Mouse (Mus musculus): ENCODE measurements around the gene Dll3.
"Not testable (repeated sequence)": the region's sequence is repeated elsewhere in the genome, so short reads cannot be mapped to it uniquely, and the experiment has no call there.

The Dll3 gene

DNA sequence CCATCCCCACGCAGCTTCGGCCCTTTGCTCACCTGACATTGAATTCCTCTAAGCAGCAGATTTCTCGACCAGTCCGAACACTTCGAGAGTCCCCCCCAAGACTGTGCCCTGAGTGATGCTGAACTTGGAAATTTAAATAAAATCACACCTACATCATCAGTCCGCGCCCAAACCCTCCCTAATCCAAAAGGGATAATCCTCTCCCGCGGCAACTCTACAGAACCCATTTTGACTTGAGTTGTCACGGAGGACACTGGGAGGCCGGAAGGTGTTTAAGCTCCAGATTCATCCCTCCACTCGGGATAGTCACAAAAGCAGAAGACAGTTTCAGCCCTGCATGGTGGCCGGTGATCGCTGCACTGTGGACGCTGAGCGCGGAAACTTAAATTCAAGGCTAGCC lies 50.1 kb downstream of the Dll3 start:
- in situ Hi-C loops (cut with MboI): no loop called here

DNA sequence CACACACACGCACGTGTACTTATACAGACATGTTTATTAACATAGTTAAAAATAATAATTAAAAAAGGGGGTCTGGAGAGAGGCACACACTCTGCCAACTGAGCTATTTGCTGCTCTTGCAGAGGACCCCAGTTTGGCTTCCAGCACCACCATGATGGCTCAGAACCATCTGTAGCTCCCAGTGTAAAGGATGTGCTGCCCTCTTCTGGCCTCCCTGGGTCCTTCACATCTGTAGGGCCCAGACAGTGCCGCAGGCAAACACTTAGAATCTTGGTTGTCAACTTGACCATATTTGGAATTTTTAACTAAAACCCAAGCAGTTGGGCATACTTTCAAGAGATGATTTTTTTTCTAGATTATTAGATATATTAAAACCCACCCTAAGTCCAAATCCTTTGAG lies 53.1 kb downstream of the Dll3 start:
- in situ Hi-C loops (cut with MboI): no loop called here

GRCm38 (mm10) chr7:28243943-28244342 lies 58.1 kb downstream of the Dll3 start:
- in situ Hi-C loops (cut with MboI): not testable (repeated sequence)

Measured in mature B cell (primary cell).